Mouse (Mus musculus): ENCODE measurements around the gene Opn1sw. TPM values are rescaled to one million over a fixed set of nuclear protein-coding genes. Genes with fewer than 3 reads are reported as not detected.

Gene Opn1sw
- total and polyA plus RNA-seq, 3 experiments, result 0.04 TPM; not detected in 2

DNA sequence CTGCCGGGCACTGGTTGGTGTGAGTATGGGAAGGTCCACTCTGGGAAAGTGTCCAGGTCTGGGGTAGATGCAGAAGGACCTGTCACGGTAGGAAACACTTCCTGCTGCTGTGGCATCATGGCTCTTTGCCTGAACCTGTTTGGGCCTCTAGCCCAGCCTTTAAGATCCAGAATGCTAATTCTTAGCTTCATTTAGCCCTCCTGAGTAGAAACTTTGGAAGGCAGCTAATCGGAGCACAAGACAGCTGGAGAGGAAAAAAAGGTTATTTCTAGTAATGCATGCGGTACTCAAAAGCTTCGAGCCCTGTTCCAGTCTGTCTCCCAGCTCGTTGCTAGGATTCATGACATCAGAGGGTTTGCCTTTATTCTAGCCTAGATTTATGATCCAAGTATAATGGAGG lies 18.1 kb upstream of the Opn1sw start:
- Histone ChIP-seq H3K27ac (ENCODE audit: control insufficient read depth, low read depth, low read length) (no peak overlapping the region), H3K9ac (ENCODE audit: control insufficient read depth, low read depth, low read length, poor library complexity, severe bottlenecking) (no peak overlapping the region), H3K9me3 (replicated peaks; ENCODE audit: insufficient read depth, low read length) (no peaks in the 10 kb centered on the region), H3K27me3 (ENCODE audit: control insufficient read depth in 1 of 2, insufficient read depth in 2 of 2, low read length in 2 of 2) (peaks cover 11 to 24% of the 10 kb centered on the region in 2 experiments), H3K79me2 (ENCODE audit: control insufficient read depth, insufficient read depth, low read length, poor library complexity) (no peaks in the 10 kb centered on the region), H3K4me1 (ENCODE audit: control insufficient read depth in 1 of 2, insufficient read depth in 2 of 2, low read length in 2 of 2) (no peaks in the 10 kb centered on the region), H3K36me3 (ENCODE audit: control insufficient read depth in 1 of 2, insufficient read depth in 2 of 2, low read length in 2 of 2) (no peaks in the 10 kb centered on the region), H3K4me3 (ENCODE audit: control insufficient read depth in 1 of 2, insufficient read depth in 1 of 2, low read depth in 2 of 2, low read length in 2 of 2) (no peak overlapping the region)
- no peak for DNase-seq (ENCODE audit: low read depth, low spot score)
- TF ChIP-seq POLR2AphosphoS5 (IDR thresholded peaks at IDR 0.05; ENCODE audit: borderline replicate concordance, low read depth, low read length) (no peak), BHLHE40 (IDR thresholded peaks at IDR 0.05; ENCODE audit: borderline replicate concordance, low read depth, low read length) (no peak), POLR2A (IDR thresholded peaks at IDR 0.05; ENCODE audit: control insufficient read depth in 1 of 2, insufficient read depth in 1 of 2, low read depth in 1 of 2, low read length in 2 of 2, poor library complexity in 1 of 2) (no peak), TBP (IDR thresholded peaks at IDR 0.05; ENCODE audit: low read depth, low read length) (no peak), ZNF384 (IDR thresholded peaks at IDR 0.05; ENCODE audit: low read depth, low read length) (no peak), POLR2AphosphoS2 (IDR thresholded peaks at IDR 0.05; ENCODE audit: low read length) (no peak), GATA1 (IDR thresholded peaks at IDR 0.05; ENCODE audit: low read depth, low read length) (no peak), ZC3H11A (IDR thresholded peaks at IDR 0.05; ENCODE audit: low read depth, low read length) (no peak), KAT2A (conservative IDR thresholded peaks at IDR 0.05; ENCODE audit: low read depth, low read length) (no peak), CHD1 (IDR thresholded peaks at IDR 0.05; ENCODE audit: low read depth, low read length) (no peak), ZMIZ1 (IDR thresholded peaks at IDR 0.05; ENCODE audit: low read depth, low read length) (no peak), JUND (IDR thresholded peaks at IDR 0.05; ENCODE audit: low read depth, low read length) (no peak), ELF1 (IDR thresholded peaks at IDR 0.05; ENCODE audit: low read depth, low read length) (no peak), GABPA (IDR thresholded peaks at IDR 0.05; ENCODE audit: low read depth, low read length) (no peak), NRF1 (IDR thresholded peaks at IDR 0.05; ENCODE audit: insufficient read depth, low read depth, low read length, poor library complexity, severe bottlenecking) (no peak), MAFK (IDR thresholded peaks at IDR 0.05; ENCODE audit: borderline replicate concordance, low read depth, low read length) (no peak), USF1 (IDR thresholded peaks at IDR 0.05; ENCODE audit: low read depth, low read length) (no peak), MXI1 (IDR thresholded peaks at IDR 0.05; ENCODE audit: low read depth, low read length) (no peak), USF2 (IDR thresholded peaks at IDR 0.05; ENCODE audit: borderline replicate concordance in 1 of 2, insufficient read depth in 1 of 2, low read depth in 1 of 2, low read length in 2 of 2) (no peak), MYC (IDR thresholded peaks at IDR 0.05; ENCODE audit: low read depth, low read length) (no peak)

GRCm38 (mm10) chr6:29402693-29403342 lies 14.6 kb upstream of the Opn1sw start:
- TF ChIP-seq MYB (IDR thresholded peaks at IDR 0.05; ENCODE audit: low read depth, low read length) (no peak), ZMIZ1 (IDR thresholded peaks at IDR 0.05; ENCODE audit: low read depth, low read length) (no peak), UBTF (IDR thresholded peaks at IDR 0.05; ENCODE audit: borderline replicate concordance, insufficient read depth, low read depth, low read length) (no peak), NRF1 (IDR thresholded peaks at IDR 0.05; ENCODE audit: insufficient read depth, low read depth, low read length, poor library complexity, severe bottlenecking) (no peak), TAL1 (IDR thresholded peaks at IDR 0.05; ENCODE audit: low read length) (no peak)
- no peaks in the 10 kb centered on the region for H3K36me3 ChIP-seq (ENCODE audit: control insufficient read depth in 1 of 2, insufficient read depth in 2 of 2, low read length in 2 of 2)
- no peak overlapping the region for H3K27ac ChIP-seq (ENCODE audit: control insufficient read depth, low read depth, low read length)
- no peak for DNase-seq (ENCODE audit: low read depth, low spot score)
- H3K27me3 ChIP-seq (ENCODE audit: control insufficient read depth in 1 of 2, insufficient read depth in 2 of 2, low read length in 2 of 2), result peaks cover 11 to 24% of the 10 kb centered on the region in 2 experiments
- H3K79me2 ChIP-seq (ENCODE audit: control insufficient read depth, insufficient read depth, low read length, poor library complexity), result no peaks in the 10 kb centered on the region
- no peak overlapping the region for H3K4me3 ChIP-seq (ENCODE audit: control insufficient read depth in 1 of 2, insufficient read depth in 1 of 2, low read depth in 2 of 2, low read length in 2 of 2)
- H3K4me1 ChIP-seq (ENCODE audit: control insufficient read depth in 1 of 2, insufficient read depth in 2 of 2, low read length in 2 of 2), result no peaks in the 10 kb centered on the region
- no peaks in the 10 kb centered on the region for H3K9me3 ChIP-seq (replicated peaks; ENCODE audit: insufficient read depth, low read length)
- H3K9ac ChIP-seq (ENCODE audit: control insufficient read depth, low read depth, low read length, poor library complexity, severe bottlenecking), result no peak overlapping the region

Measured in MEL (cell line).